Mouse (Mus musculus) MEL (cell line): ENCODE measurements around the gene Prrg2.

Experiments used
- BHLHE40 ChIP-seq: IDR thresholded peaks from 2 replicates; pipeline ENCODE4 v1.6.1; 2012; ENCODE audit warnings: low read depth, mild to moderate bottlenecking, inconsistent platforms, low read length, improper control_type of control experiment, borderline replicate concordance
- CTCF ChIP-seq, 3 experiments: IDR thresholded peaks in 2 of 3; conservative IDR thresholded peaks in 1 of 3; 2 replicates each; pipeline ENCODE4 v1.5.1; 2011 to 2012; ENCODE audit warnings: low read length in 3 of 3, low read depth in 2 of 3, mild to moderate bottlenecking in 2 of 3, improper control_type of control experiment in 1 of 3, inconsistent platforms in 1 of 3, mixed read lengths in 1 of 3, moderate library complexity in 1 of 3; ENCODE audit not compliant: control insufficient read depth in 1 of 3, insufficient read depth in 1 of 3, poor library complexity in 1 of 3, severe bottlenecking in 1 of 3
- HCFC1 ChIP-seq: IDR thresholded peaks from 2 replicates; pipeline ENCODE4 v1.6.1; 2012; ENCODE audit warnings: low read depth, mild to moderate bottlenecking, inconsistent platforms, low read length, improper control_type of control experiment, moderate library complexity

DNA sequence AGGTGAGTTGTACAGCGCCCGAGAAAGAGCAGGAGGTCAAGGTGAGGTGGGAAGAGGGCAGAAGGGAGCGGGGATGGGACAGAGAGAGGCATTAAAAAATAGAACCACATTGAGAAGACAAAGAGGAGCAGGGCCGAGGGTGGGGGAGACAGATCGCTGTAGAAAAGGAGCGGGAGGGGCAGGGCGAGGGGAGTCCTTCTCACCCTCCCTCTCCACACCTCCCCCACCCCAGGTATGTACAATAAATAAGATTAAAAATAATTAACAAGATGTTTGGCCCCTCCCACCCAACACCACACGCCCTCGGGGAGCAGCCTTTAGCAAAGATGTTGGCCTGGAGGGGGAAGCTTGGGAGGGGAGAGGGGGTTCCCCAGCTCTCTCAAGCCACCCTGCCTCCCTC lies 34.7 kb downstream of the Prrg2 start:
- TF ChIP-seq HCFC1, result no peak
- TF ChIP-seq CTCF (IDR thresholded peaks at IDR 0.05 in 2 of 3, conservative IDR thresholded peaks at IDR 0.05 in 1 of 3; ENCODE audit: control insufficient read depth in 1 of 3, insufficient read depth in 1 of 3, low read depth in 2 of 3, low read length in 3 of 3, poor library complexity in 1 of 3, severe bottlenecking in 1 of 3), result no peak
- TF ChIP-seq BHLHE40, result no peak
